Mouse (Mus musculus): ENCODE data around the gene Camk2b.
"Not testable (repeated sequence)": the region's sequence is repeated elsewhere in the genome, so short reads cannot be mapped to it uniquely, and the experiment has no call there.

The Camk2b gene

DNA sequence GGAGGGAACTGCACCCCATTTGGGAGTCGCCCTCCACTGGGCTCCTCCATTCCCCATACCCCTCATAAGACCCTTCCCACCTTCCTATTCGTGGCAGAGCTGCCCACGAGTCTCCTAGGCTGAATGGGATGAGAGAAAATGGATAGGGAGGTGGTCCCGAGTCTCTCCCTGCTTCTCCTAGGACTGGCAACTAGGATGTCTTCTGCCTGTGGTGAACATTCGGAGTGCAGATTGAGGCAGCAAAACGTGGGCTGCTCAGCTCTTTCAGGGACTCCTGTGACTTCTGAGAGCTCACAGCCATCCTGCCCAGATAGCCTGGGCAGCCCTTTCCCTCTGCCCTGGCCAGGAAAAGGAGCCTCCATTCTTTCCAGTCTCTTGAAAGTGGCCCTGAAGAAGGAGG lies at the start of gene Camk2b:
Gene Camk2b (minus strand): TSS at position 187 of the 400 bp plus-strand sequence.
- no peak for DNase-seq

DNA sequence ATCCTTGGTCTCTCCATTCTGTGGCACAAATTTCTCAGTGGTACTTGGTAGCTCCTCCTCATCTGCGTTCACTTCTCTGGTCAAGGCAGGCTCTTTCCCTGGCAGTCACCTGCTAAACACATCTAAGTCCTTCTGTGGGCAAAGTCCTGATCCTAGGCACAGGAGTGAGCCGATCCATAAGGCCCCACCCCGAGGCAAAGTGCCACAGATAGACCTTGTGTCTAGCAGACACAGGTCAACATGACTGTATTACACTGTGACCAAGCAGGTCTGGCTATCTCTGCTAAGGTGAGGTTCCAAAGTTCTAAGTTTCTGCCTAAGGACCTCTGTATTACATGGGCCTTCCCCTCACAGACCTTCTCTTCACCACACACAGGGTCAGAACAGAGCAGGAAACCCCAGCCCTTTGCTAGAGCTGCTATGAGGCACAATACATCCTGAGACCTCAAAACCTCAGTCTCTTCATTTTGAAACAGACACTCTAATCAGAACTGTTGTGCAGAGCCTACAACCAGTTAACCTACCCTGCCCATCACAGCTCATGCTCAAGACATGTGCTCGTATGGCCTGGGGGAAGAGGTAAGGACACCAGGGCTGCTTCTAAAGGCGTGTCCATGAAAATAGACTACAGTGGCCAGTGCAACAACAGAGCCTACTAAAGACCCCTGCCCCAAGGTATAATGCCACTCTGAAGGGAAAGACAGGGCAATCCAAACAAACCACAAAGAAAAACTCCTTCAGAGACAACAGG lies 45.7 kb upstream of the Camk2b start:
- DNase-seq: no peak

DNA sequence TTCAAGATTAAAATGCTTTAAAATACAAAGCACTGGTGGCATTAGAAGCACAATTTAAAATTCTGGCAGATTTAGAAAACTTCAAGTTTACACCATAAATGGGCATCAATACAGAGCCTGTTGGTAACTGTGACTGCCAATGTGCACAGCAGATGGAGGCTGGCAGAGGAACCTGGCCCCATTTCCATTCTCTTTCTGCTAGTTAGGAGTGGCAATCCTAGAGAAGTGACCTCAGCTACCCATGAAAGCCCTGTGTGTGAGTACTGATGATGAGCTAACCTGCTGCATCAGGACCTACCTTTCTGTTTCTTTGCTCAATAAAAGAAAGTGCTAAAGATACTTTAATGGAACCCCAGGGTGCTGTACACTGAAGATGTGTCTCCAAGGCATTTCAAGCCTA lies 43.8 kb upstream of the Camk2b start:
- DNase-seq: no peak

DNA sequence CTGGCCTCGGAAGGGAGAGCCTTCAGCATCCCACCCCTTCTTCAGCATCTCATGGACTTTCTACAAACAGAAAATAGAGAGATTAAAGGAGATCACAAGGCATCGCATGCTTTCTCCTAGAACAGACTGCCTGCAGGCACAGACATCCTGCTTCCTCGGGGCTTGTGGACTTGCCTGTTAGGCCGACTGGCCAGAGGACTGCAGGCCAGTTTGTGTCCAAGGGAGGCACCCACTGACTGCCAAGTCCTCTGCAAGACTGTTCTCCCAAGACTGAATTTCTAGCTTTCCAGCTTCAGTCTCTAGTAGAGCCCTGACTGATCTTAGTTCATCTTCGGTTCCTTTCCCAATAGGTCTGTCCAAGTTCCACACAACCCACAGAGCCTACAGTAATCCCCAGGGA lies 42.1 kb upstream of the Camk2b start:
- no peak for DNase-seq

DNA sequence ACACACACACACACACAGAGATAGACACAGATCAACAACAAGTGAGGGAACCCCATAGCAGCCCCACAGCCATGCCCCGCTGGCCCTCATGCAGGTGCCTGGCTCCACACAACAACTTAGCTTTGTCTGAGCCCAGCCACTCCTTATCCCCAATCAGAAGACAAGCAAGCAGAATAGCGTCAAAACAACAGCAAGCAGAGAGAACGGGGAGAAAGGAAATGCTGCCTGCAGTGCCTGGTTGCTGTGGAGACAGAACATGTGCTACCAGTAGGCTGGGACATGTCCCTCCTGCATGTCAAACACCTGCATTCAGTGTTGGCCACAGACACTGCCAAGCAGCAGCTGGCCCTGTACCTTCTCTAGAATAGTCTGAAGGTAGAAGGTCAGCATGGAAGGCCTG lies 41.6 kb upstream of the Camk2b start:
- DNase-seq: no peak

DNA sequence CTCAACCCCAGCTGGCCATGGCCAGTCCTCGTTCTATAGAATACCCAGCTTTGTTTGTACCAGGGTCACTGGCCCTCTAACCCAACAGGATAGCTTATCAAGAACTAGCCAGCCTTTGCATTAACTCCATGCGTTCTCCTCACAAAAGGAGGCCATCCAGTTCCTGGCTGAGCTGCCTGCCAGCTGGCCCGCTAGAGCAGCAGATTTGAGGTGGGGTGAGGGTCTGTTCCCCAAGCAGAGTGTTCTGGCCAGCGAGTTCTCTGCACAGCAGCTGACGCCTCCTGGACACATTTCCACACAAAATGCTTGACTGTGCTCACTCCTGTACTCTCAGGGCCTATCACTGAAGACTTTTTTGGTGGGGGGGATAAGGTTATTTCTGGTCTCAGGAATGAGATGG lies 38.6 kb upstream of the Camk2b start:
- no peak for DNase-seq

DNA sequence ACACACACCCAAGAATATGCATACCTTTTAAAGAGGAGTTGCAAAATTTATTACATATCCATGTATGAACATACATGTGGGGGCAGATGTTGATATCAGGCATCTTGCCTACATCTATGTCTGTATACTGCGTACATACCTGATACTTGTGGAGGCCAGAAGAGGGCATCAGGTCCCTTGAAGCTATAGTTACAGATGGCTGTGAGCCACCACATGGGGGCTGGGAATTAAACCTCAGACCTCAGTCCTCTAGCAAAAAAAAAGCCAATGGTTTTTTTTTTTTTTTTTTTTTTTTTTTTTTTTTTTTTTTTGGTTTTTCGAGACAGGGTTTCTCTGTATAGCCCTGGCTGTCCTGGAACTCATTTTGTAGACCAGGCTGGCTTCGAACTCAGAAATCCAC lies 30.5 kb upstream of the Camk2b start:
- DNase-seq: not testable (repeated sequence)

DNA sequence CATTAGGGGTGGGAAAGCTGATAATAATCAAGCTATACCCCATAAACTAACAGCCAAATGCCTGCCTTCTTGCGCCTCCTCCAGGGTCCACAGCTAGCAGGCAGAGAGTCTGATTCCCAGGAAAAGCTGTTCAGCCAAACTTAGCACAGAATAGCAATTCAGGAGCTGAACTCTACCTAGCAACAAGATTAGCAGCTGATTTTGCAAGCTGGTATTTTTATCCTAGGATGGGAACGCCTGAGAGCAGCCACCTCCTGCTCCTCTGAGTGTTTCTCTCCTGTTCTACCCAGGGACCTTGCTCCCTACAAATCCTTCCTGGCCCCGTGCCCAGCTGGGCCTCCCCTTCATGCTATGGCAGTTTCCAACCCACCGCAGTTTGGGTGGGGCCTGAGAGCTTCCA lies 20.8 kb upstream of the Camk2b start:
- DNase-seq: no peak

DNA sequence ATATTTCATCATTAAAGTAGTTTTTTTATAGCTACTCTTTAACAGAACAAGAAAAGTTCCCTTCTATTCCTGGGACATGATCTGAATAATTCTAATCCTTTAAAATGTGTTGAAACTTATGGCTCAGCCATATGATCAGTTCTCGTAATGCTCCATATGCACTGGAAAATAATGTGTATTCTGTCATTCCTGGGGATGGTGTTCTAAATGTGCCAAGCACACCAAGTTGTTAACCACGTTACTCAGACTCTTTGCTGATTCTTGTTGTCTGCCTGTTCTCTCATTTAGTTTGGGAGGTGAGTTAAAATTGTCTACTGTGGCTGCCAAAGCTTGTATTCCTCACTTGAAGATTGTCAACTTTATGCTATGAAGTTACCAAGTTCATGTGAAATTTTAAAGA lies 12.6 kb upstream of the Camk2b start:
- no peak for DNase-seq

DNA sequence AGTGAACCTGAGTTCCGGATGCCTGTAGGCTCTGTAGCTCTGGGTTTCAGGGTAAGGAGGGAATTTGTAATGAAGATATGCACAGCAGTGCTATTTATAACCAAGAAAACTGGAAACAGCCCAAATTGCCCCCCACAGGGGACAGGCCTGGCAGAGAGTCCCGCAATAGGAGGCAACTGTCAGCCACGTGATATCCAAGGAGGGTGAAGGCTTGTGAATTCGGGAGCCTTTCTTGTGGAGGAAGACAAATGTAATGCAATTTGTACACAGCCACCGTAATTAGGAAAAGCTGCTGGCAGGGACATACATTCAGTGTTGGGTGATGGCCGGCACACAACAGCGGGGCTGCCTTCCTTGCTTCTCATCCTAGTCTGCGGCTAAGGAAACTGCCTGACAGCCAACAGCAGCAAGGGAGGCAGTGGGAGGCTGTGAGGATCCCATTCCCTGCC lies 9.5 kb upstream of the Camk2b start:
- DNase-seq: no peak

DNA sequence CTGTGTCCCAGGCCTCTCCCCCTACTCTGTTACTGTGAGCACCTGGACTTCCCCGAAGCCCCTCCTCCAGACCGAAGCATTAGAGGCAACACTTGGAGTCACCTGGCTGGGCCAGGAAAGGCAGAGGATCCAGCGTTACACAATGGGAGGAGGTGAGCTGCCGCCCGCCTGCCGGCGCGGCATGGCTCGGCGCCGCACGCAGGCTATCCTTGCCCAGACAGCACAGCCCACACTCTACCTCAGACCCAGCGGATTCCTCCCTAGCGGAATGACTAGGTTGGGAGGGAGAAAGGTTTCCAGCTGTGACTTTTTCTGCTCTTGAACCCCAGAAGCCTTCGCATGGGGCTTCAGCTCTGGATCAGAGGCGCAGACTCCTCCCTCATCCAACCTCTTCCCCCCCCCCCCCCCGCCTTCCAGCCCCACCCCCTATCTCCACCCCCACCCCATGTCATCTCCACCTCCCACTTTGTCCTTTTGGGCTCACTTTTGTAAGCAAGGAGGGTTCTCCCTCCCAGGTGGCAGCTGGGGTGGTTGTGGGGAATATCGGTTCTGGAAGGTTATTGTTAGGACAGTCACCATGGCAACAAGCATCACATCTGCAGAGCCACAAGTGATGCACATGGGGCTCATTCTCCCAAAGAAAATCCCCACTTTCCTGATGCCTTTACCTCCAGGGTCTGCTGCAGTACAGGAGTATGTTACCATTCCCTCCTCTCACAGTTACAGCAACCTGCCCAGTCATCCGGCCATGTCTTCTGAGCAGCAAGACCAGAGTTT lies 2.2 kb upstream of the Camk2b start:
- DNase-seq: no peak

DNA sequence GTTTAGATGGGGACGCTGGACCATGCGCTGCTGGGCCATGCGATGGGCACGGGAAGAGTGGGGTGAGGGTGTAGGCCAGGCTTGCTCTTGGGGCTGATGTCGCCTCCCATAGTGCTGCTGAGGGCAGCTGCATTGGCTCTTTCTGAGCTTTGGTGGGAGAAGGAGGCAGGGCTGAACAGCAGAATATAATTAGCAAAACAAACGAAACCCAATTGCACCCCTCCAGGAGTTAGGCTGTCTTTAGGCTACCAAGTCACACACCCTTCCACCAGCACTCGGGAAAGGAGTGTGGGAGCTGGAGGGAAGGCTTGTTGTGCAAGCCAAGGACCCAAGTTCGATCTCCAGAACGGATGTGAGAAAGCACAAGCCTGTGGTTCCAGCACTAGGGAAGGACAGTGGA lies 998 bp upstream of the Camk2b start:
- no peak for DNase-seq

DNA sequence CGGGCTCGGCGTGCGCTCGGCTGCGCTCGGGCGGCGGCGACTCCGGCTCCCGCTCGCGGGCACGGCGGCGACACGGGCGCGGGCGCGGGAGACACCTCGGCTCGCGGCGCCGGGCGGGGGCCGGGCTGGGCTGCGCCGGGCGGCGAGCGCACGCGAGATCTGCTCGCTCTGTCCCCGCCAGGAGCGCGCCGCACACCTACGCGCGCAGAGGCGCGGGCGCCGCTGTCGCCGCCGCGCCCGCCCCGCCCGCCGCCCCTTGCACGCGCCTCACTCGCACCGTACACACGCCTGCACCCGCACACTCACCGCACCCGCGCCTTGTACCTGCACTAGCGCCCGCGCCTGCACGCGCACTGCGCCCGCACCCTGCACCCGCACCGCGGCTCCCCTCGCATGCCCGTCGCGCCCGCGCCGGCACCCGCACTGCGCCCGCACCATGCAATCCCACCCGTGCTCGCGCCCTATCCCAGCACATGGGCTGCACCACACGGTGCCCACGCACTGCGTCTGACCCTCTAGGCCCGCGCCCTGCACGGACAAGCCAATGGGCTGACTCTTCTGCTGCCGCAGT lies 526 bp downstream of the Camk2b start:
- DNase-seq: no peak

DNA sequence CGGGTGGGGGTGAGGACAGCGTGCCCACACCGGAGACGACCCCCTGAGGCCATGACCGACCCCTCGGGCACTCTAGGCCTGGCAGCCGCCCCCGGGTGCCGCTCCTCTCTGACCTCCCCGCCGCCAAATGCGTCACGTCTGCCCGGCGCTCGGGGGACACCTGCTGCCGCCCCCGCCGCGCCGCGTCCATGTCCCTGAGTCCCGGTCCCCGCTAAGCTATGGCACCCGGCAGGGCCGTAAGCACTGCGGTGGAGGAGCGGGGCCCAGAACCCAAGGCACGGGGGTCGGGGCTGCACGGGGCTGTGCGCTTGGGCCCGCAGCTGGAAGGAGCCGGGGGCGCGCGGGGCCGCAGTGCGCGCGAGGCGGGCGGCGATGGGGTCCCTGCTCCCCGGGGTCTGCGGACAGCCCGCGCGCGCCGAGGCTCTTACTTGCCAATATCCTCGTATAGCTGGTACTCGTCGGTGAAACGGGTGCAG lies 1.1 kb downstream of the Camk2b start:
- no peak for DNase-seq

DNA sequence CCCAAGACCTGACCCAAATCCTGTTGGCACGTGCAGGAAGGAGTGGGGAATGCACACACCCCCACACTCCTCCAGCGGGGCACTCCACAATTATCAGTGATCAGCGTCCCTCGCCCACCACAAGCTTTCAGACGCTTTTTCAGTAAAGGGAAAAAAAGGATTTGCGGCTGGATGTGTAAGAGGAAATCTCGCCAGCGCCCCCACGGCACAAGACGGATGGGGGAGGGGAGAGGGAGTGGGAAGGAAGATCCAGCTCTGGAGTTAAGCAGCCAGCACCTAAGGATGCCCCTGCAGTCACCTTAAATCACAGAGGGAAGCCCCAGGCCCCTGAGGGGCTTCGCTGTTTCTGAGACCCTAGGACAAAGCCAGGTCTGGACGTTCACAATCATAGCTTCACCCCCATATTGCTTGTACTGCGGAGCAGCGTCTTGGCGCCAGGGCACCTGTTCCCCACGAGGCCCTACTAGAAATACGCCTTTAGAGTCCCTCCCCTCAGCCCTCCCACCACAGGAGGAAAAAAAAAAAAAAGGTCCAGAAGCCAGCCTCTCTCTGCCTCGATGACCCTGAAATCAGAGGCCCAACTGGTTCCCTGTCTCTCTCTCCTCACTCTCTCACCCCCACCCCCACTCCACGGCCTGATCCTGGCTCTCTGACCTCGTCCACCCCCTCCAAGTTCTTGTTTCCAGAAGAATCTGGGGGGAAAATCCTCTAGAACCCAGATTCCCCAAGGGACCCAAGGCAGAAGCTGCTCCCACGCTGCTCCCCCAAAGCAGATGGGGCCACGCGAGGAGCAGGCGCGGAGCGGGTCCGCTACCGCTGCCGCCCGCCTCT lies 1.7 kb downstream of the Camk2b start:
- DNase-seq: no peak

DNA sequence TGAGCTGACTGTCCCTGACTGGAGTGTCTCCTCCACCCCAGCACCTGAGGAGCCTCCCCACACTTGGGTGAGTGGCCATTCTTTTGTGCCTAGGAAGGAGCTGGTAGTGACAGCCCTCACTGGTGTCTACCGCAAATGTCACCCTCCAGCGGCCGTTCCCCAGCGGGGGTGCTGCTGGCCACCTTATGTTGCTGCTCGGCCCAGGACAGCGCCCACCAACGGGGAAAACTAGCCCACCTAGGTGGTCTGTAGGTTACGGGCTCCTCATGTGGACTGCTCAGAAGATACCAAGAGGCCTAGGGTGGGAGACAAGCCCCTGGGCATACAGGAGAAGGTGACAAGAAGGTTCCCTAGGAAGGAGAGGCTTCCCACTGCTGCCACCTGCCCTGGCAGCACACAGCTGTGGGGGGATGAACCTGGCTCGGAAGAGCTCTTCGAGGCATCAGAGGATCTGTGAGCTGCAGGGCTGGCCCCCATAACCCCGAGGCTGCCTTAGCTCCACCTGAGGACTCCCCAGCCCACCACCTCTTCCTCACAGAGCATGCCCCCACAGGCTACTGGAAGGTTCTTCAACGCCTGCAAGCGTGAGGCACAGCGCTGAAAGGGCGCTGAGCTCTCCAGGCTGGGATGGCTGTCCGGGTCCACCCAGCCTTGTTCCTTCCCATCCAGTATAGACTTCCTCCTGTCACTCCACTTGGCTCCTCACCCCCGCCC lies 2.5 kb downstream of the Camk2b start:
- DNase-seq: no peak

DNA sequence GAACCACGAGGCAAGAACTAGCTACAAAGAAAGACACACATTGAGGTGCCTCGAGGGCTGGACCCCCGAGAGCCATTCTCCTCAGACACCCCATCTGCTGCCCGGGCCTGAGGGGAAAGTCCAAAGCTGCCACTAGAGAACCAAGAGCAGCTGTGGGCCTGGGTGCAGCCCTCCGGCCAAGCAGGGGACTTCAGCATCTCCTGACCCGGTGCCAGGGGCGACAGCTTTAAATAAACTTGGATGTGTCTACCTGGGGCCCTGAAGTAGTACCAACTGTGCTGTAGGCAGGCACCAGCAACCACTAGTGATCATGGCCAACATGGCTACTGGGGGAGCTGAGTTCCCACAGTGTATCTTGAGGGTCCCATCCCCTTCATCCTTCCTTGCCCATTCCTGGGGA lies 3.1 kb downstream of the Camk2b start:
- no peak for DNase-seq

DNA sequence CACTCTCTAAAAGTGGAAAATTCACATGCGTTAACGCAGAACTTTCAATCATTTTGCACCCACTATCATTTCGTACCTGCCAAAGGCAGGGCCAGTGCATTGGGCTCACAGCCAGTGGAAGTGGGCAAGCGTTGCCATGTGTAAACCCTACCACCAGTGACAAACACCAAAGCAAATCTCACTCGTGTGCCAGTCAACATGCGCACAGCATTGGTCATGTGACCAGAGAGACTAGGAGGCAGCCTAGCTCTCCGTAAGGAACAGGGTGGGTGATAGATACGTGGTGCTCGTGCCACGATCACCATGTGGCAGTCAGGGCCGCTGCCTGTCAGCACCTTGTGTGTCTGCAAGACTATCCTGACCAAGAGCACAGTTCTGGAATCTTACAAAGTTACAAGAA lies 3.8 kb downstream of the Camk2b start:
- DNase-seq: no peak

DNA sequence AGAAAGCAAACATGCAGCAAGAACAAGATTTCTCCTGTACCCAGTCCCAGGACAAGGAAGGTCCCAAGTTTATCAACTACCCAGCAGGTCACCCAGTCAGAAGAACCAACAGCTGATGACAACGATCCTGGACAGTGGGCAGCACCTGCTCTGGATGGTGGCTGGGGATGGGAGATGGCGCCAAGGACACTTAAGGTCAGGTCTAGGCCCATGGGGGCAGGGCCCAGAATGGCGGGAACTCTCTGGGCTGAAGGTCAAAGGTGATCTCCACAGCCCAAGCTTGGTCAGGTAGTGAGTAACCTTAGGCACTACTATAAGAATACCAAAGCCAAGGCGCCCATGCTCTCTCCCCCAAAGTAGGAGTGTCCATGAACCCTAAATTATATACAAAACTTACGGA lies 4.3 kb downstream of the Camk2b start:
- DNase-seq: no peak

DNA sequence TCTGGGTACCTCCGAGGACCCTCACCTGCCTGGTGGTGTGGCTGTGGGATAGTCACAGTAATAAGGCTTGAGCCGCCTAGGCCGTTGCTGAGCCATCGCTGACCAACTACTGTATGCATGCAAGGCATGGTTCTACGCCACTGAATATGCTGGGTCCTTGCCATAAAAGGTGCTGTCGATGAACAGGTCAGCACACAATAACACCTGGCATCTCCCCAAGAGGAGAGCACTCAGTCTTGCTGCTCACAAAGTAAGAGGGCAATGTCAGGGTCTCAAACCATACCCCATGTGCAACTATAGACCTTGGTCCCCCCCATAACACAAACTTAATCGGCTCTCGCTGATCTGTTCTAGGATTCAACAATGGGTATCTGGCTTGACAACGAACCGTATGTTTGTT lies 7.0 kb downstream of the Camk2b start:
- DNase-seq: no peak

DNA sequence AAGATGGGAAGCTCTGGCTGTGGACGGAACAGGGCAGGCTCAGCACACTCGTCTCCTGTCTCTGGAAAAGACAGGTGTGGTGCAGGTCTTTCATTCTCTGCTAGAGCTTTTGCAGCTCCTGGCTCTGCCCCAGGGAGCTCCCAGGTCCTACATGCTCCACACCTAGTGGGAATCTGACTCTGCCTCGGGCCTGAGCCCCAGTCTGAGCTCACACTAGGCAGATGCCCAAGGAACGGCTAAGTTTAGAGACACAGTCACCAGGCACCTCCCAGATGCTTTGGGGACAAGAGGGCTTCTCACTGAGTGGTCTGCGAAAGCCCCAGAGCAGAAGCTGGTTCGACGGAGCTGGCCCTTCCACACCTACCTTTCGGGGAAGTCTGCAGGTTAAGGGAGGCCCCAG lies 12.8 kb downstream of the Camk2b start:
- no peak for DNase-seq

DNA sequence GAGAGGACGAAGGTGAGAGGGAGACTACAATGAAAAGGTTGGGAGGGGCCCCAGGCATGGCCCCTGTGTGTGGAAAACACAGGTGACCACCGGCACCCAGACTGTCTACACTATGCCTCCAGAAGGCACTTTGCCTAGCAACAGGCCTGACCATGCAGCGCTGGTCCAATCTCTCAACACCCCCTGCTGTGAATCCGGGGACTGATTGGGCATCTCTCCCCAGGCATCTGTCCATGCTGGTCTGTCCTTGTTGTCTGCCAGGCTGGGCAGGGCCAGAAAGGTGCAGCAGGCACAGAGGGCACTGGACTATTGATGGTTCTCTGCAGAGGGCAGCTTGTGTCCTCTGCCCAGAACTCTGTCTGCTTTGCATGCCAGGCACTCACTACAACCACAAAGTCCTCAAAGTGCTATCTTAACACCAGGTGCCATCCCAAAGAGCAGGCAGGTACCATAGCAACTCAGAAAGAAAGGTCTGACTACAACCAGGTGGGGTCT lies 16.0 kb downstream of the Camk2b start:
- DNase-seq: no peak

Data from liver (tissue).